Mouse (Mus musculus): ENCODE measurements around the gene Gm7075. TPM values are rescaled to one million over a fixed set of nuclear protein-coding genes. Genes with fewer than 3 reads are reported as not detected.
"Not testable (repeated sequence)": the region's sequence is repeated elsewhere in the genome, so short reads cannot be mapped to it uniquely, and the experiment has no call there.

Gene Gm7075
- polyA plus RNA-seq, 1 experiment from 2014 or later = not detected

GRCm38 (mm10) chr10:63411674-63412073, 9.9 kb downstream of the Gm7075 start:
- not testable (repeated sequence) for H3K4me3 ChIP-seq; H3K36me3 ChIP-seq; H3K4me2 ChIP-seq (replicated peaks); H3K27ac ChIP-seq; H3K27me3 ChIP-seq (replicated peaks); H3K9ac ChIP-seq; ATAC-seq (ENCODE audit: low FRiP score, low read depth); H3K9me3 ChIP-seq; H3K4me1 ChIP-seq
- WGBS = 91% methylated on average over 6 of the region's 7 CpGs

- no peak for ATAC-seq (ENCODE audit: low FRiP score, low read depth)
- WGBS = 64% methylated on average over 16 of the region's 16 CpGs
- H3K4me2 ChIP-seq (replicated peaks) = no peak overlapping the region
Observed at GRCm38 (mm10) chr10:63410162-63410956, 11.2 kb downstream of the Gm7075 start.

GRCm38 (mm10) chr10:63403636-63404035, 18.0 kb downstream of the Gm7075 start:
- Histone ChIP-seq H3K4me1 (no peaks in the 10 kb centered on the region), H3K27me3 (replicated peaks) (no peaks in the 10 kb centered on the region), H3K4me2 (replicated peaks) (no peak overlapping the region), H3K27ac (no peak overlapping the region), H3K9me3 (no peaks in the 10 kb centered on the region), H3K4me3 (no peak overlapping the region), H3K9ac (no peak overlapping the region), H3K36me3 (no peaks in the 10 kb centered on the region)
- ATAC-seq (ENCODE audit: low FRiP score, low read depth) = no peak
- 82% methylated on average over 2 of the region's 2 CpGs for WGBS

More at GRCm38 (mm10) chr10:63410162-63410956, 11.2 kb downstream of the Gm7075 start:
- no peak overlapping the region for H3K4me3 ChIP-seq
- no peak overlapping the region for H3K9ac ChIP-seq
- no peaks in the 10 kb centered on the region for H3K36me3 ChIP-seq
- no peaks in the 10 kb centered on the region for H3K27me3 ChIP-seq (replicated peaks)
- no peak overlapping the region for H3K27ac ChIP-seq
- no peaks in the 10 kb centered on the region for H3K9me3 ChIP-seq
- H3K4me1 ChIP-seq = no peaks in the 10 kb centered on the region

DNA sequence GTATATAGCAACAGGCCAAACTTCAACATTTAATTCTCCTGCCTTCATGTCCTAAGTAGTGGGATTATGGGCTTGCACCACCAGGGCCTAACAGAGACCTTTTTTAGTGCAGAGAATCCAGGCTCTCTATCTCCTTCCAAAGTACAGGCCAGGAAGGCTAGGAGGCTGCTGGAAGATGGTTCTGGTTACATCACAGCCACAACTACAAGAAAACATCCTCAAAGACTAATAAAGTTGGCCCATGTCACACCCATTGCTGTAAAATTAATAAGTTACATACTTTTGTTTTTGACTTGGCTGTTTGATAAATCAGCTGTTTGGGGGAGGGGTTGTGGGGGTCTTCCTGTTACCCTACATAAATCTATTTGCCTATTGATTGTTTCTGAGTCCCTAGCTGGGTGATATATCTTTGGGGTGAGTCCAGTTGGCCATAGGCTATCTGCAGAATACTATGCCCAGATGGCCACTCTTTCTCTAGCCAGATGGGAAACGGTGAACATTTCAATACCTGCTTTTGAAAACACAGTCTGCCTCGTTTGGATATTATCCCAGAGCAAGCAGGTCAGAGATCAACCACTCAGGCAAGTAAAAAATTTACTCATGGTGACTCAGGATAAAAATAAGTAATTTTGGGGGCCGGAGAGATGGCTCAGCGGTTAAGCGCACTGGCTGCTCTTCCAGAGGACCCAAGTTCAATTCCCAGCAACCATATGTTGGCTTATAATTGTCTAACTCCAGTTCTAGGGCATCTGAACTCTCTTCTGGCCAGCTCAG, 18.7 kb downstream of the Gm7075 start:
- Histone ChIP-seq H3K27ac (no peak overlapping the region), H3K27me3 (replicated peaks) (no peaks in the 10 kb centered on the region), H3K36me3 (no peaks in the 10 kb centered on the region), H3K9me3 (no peaks in the 10 kb centered on the region), H3K4me2 (replicated peaks) (no peak overlapping the region), H3K4me1 (no peaks in the 10 kb centered on the region), H3K4me3 (no peak overlapping the region), H3K9ac (no peak overlapping the region)
- 81% methylated on average over 5 of the region's 5 CpGs for WGBS
- no peak for ATAC-seq (ENCODE audit: low FRiP score, low read depth)

DNA sequence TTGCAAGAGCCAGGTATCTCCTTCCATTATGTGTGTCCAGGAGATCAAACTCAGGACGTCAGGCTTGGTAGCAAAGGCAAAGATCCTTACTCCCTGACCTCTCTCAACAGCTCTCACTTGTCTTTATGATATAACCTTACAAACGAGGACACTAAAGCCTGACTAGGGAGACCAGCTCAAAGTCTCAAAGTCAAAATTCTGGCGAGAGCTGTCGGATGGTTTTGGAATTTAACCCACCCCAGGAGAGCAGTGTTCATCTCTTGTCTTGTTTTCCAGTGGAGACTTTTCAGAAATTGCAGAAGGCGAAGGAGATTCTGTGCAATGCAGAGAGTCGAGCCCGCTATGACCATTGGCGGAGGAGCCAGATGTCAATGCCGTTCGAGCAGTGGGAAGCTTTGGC, 24.6 kb downstream of the Gm7075 start:
- WGBS = 92% methylated on average over 10 of the region's 10 CpGs
- no peak for ATAC-seq (ENCODE audit: low FRiP score, low read depth)
- no peaks in the 10 kb centered on the region for H3K36me3 ChIP-seq

DNA sequence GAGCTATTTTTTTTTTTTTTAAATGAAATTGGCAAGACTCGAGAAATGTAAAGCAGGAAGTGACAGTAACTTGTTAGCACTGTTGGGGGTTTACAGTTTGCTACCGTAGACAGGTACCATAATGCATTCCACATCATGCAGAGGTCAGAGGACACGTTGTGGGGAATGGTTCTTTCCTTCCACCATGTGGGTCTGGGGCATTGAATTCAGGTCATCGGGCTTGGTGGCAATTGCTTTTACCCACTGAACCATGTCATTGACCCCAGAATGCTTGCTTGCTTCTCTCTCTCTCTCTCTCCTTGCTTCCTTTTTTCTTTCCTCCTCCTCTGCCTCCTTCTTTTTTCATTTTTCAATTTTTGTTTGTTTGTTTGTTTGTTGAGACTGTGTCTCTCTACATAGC, 32.6 kb downstream of the Gm7075 start:
- 57% methylated on average over 4 of the region's 4 CpGs for WGBS
- no peak for ATAC-seq (ENCODE audit: low FRiP score, low read depth)

More for the DNA sequence above, 24.6 kb downstream of the Gm7075 start:
- no peaks in the 10 kb centered on the region for H3K27me3 ChIP-seq (replicated peaks)
- no peaks in the 10 kb centered on the region for H3K4me1 ChIP-seq
- H3K4me3 ChIP-seq = no peak overlapping the region
- no peak overlapping the region for H3K27ac ChIP-seq
- no peak overlapping the region for H3K4me2 ChIP-seq (replicated peaks)
- H3K9me3 ChIP-seq = no peaks in the 10 kb centered on the region
- H3K9ac ChIP-seq = no peak overlapping the region

DNA sequence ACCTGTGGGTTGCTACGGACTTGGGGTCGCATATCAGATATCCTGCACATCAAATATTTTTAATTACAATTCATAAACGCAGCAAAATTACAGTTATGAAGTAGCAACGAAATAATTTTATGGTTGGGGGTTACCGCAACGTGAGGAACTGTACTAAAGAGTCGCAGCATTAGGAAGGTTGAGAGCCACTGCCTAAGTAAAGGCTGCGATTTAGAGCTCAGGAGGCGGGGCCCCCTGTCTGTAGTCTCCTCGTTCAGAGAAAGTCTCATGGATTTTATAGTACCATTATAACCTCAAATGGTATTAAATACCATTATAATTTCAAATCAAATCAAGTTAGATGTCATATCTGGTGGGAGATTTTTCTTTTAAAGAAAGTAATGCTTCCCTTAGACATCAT, 34.6 kb downstream of the Gm7075 start:
- no peak for ATAC-seq (ENCODE audit: low FRiP score, low read depth)
- Histone ChIP-seq H3K9ac (peak overlapping the region; percentile 48; the same call in 1 of the 2 replicates), H3K27ac (no peak overlapping the region)

More for the DNA sequence above, 32.6 kb downstream of the Gm7075 start:
- Histone ChIP-seq H3K9me3 (no peaks in the 10 kb centered on the region), H3K36me3 (no peaks in the 10 kb centered on the region), H3K4me2 (replicated peaks) (no peak overlapping the region), H3K4me1 (no peaks in the 10 kb centered on the region), H3K4me3 (no peak overlapping the region), H3K9ac (no peak overlapping the region), H3K27me3 (replicated peaks) (no peaks in the 10 kb centered on the region), H3K27ac (no peak overlapping the region)

DNA sequence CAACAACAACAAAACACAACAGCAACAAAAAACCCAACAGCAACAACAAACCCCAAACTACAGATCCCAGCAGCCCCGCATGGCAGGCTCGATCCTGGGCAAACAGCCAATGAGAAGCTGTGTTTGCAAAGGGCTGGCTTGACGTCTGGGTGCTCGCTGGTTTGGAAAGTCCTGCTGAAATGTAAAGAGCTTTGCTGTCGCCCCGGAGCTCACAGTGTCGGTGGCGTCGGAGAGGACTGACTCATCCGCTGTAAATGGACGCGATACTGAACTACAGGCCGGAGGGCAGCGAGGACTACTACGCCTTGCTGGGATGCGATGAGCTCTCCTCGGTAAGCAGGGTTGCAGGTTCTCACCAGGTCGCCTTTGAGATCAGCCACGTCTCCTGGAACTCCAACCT, 35.1 kb downstream of the Gm7075 start:
- H3K36me3 ChIP-seq = no peaks in the 10 kb centered on the region
- no peak overlapping the region for H3K27ac ChIP-seq
- ATAC-seq (ENCODE audit: low FRiP score, low read depth) = peak; percentile 81
- H3K4me3 ChIP-seq = peak overlapping the region; percentile 46
- H3K9me3 ChIP-seq = no peaks in the 10 kb centered on the region
- WGBS = under 1% methylated on average over 19 of the region's 19 CpGs
- peak overlapping the region; percentile 48; the same call in 1 of the 2 replicates for H3K9ac ChIP-seq
- H3K4me2 ChIP-seq (replicated peaks) = peak overlapping the region; percentile 67
- peaks cover 4% of the 10 kb centered on the region for H3K4me1 ChIP-seq
- no peaks in the 10 kb centered on the region for H3K27me3 ChIP-seq (replicated peaks)

More for the DNA sequence above, 34.6 kb downstream of the Gm7075 start:
- Histone ChIP-seq H3K4me2 (replicated peaks) (peak overlapping the region; percentile 67), H3K36me3 (no peaks in the 10 kb centered on the region), H3K27me3 (replicated peaks) (no peaks in the 10 kb centered on the region), H3K4me1 (no peaks in the 10 kb centered on the region), H3K9me3 (no peaks in the 10 kb centered on the region), H3K4me3 (peak overlapping the region; percentile 46)
- 3% methylated on average over 10 of the region's 10 CpGs for WGBS

GRCm38 (mm10) chr10:63385897-63386296, 35.7 kb downstream of the Gm7075 start:
- H3K36me3 ChIP-seq; H3K27ac ChIP-seq; H3K9ac ChIP-seq; ATAC-seq (ENCODE audit: low FRiP score, low read depth); H3K4me3 ChIP-seq; H3K9me3 ChIP-seq; H3K4me1 ChIP-seq; H3K27me3 ChIP-seq (replicated peaks): not testable (repeated sequence)
- peak overlapping the region; percentile 67 for H3K4me2 ChIP-seq (replicated peaks)
- WGBS = 38% methylated on average over 5 of the region's 5 CpGs

GRCm38 (mm10) chr10:63382372-63383279, 39.0 kb downstream of the Gm7075 start, which contains the start of gene Dnajc12:
Dnajc12 (plus strand) TSS chr10:63382443.
- Histone ChIP-seq H3K27me3 (replicated peaks) (no peaks in the 10 kb centered on the region), H3K4me1 (peaks cover 7% of the 10 kb centered on the region), H3K9ac (peak within 1 kb of the TSS; percentile 61), H3K27ac (no peak within 1 kb of the TSS), H3K9me3 (no peaks in the 10 kb centered on the region), H3K36me3 (no peaks in the 10 kb centered on the region), H3K4me2 (replicated peaks) (peak within 1 kb of the TSS; percentile 88), H3K4me3 (peak within 1 kb of the TSS; percentile 47)
- ATAC-seq (ENCODE audit: low FRiP score, low read depth) = peak; percentile 91
- under 1% methylated on average over 28 of the region's 28 CpGs for WGBS

GRCm38 (mm10) chr10:63381498-63382280, 39.9 kb downstream of the Gm7075 start, which contains the start of gene Sirt1:
Sirt1 (minus strand) TSS chr10:63381704.
- Histone ChIP-seq H3K9me3 (no peaks in the 10 kb centered on the region), H3K4me3 (peak within 1 kb of the TSS; percentile 47), H3K36me3 (no peaks in the 10 kb centered on the region), H3K9ac (peak within 1 kb of the TSS; percentile 61), H3K27ac (no peak within 1 kb of the TSS), H3K4me1 (peaks cover 7% of the 10 kb centered on the region), H3K27me3 (replicated peaks) (no peaks in the 10 kb centered on the region), H3K4me2 (replicated peaks) (peak within 1 kb of the TSS; percentile 88)
- ATAC-seq (ENCODE audit: low FRiP score, low read depth) = no peak
- WGBS = 5% methylated on average over 24 of the region's 24 CpGs

Measured in neural tube, embryonic 12.5 days (tissue).